Mouse (Mus musculus) telencephalon, adult 2 months (tissue): Measurements from ENCODE around the gene Armc7.
"Not testable (repeated sequence)": the region's sequence is repeated elsewhere in the genome, so short reads cannot be mapped to it uniquely, and the experiment has no call there.

Experiments
- DNase-seq: peaks from one replicate; pipeline ENCODE4 v3.0.0-alpha.2; 2011; ENCODE audit warnings: low read depth, low spot score

Armc7 gene

GRCm38 (mm10) chr11:115490441-115491355 is 15.2 kb downstream of the Armc7 start:
- no peak for DNase-seq

GRCm38 (mm10) chr11:115491356-115492083 is 16.1 kb downstream of the Armc7 start, which contains the start of gene Nt5c:
TSS of gene Nt5c (minus strand) at chr11:115491862.
- DNase-seq, result peak; percentile 84

DNA sequence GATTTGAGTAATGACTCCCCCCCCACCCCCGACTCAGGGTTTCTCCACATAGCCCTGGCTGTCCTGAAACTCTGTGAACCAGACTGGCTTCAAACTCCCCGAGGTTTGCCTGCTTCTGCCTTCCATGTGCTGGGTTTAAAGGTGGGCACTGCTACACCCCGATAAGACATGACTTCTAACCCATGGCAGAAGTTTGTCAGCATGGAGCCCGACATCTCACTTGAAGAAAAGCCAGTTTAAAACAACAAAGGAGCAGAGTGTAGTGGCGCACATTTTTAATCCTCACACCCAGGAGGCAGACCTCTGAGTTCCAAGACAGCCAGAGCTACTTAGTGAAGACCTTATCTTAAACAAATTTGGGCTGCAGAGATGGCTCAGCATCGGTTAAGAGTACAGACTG is 16.9 kb downstream of the Armc7 start:
- no peak for DNase-seq

DNA sequence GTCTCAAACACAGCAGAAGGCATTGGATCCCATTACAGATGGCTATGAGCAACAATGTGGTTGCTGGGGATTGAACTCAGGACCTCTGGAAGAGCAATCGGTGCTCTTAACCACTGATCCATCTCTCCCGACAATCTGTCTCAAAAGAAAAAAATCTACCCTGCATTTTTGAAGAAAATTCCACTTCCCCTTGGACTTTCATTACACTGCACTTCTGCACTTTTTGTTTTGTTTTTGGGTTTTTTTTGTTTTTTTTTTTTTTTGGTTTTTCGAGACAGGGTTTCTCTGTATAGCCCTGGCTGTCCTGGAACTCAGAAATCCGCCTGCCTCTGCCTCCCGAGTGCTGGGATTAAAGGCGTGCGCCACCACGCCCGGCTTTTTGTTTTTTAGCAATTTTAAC is 21.1 kb downstream of the Armc7 start:
- DNase-seq, result not testable (repeated sequence)

- no peak for DNase-seq
Measured at GRCm38 (mm10) chr11:115502636-115503035, 27.2 kb downstream of the Armc7 start.

DNA sequence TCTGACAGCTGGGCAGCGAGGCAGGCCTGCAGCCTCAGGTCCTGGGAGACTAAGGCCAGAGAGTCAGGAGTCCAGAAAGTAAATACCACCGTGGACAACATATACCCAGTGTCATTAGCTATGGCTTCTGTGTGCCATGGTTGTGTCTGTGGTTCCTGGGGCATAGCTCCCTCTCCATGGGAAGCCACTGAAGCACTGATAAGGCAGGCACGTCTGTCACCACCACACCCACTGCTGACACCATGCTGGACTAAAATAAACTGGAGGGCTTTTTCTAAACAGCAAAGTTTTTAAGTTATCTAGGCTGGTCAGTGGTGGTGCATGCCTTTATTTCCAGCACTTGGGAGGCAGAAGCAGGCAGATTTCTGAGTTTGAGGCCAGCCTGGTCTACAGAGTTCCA is 31.1 kb downstream of the Armc7 start:
- no peak for DNase-seq

DNA sequence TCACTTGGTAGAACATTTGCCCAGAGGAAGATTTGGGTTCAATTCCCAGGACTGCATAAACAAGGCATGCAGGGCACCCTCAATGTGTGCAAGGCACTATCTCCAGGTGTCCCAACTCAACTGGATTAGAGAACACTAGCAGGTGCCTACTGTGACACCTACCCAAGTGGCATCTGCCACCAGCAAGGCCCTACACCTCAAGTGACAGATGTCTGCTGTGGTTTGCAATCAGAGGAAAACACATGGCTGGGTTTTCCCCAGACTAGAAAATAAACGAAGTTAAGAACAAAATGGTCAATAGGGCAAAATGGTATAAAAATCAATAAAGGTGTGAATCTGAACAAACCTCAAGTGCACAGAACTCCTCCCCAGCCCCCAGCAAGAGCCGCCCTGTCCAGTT is 32.6 kb downstream of the Armc7 start:
- no peak for DNase-seq

DNA sequence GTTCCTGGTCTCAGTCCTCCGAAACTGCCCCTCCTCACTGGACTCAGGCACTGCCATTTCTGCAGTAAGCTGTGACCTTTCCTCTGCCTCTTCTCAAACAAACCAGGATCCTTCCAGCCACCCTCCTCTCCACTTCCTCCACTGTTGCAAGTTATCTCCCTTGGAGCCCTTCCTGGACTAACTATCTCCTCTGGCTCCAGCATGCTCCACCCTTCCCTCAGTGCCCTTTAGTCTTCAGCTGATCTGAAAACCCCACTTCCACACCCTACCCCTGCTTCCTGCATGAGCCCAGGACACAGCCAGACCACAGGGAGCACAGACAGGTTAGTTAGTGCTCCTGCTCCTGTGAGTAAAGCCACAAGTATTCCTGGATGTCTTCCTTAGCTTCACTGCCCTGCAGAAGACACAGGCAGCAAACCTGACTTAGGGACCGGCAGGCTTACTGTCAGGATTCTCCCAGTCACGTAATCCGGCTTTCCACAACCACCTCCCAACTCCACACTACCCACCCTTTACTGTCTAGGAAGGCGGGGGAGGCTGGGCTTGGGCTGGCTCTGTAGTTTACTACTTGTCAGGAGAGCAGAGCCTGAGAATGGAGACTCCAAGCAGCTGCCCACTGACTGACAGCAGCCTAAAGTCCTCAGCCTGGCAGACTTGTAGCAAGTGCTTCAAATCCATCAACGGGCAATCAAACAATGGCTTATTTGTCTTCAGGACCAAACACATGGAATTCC is 34.5 kb downstream of the Armc7 start:
- DNase-seq, result no peak

DNA sequence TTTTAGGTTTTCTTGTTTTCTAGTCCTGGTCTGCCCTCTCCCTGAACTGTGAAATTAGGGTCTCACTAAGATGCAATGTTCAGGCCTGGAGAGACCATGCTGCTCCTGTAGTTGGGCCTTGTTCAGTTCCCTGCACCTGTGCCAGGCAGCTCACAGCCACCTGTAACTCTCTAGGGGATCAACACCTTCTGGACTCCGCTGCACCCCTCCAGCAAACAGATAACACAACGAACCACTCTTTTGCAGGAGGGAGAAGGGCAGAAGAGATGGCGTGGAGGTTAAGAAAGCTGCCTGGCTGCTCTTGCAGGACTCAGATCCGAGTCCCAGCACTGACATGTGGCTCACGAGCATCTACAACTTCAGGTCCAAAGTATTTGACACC is 35.0 kb downstream of the Armc7 start:
- DNase-seq, result no peak

DNA sequence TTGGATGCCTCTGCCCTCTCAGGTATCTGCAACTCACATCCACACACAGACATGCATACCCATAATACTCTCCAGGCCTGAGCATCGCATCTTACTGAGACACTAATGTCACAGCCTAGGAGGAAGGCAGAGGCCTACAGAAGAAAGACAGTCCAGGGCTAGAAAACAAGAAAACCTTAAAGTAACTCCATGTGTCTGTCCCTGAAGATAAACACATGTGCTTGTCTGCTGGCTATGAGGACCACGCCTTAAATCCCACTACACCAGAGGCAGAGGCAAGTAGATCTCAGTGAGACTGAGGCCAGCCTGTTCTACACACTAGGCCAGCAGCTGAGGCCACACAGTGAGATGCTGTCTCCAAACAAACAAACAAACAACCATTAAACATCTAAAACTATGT is 35.7 kb downstream of the Armc7 start:
- DNase-seq, result no peak

GRCm38 (mm10) chr11:115512004-115512403 is 36.5 kb downstream of the Armc7 start:
- DNase-seq, result no peak

DNA sequence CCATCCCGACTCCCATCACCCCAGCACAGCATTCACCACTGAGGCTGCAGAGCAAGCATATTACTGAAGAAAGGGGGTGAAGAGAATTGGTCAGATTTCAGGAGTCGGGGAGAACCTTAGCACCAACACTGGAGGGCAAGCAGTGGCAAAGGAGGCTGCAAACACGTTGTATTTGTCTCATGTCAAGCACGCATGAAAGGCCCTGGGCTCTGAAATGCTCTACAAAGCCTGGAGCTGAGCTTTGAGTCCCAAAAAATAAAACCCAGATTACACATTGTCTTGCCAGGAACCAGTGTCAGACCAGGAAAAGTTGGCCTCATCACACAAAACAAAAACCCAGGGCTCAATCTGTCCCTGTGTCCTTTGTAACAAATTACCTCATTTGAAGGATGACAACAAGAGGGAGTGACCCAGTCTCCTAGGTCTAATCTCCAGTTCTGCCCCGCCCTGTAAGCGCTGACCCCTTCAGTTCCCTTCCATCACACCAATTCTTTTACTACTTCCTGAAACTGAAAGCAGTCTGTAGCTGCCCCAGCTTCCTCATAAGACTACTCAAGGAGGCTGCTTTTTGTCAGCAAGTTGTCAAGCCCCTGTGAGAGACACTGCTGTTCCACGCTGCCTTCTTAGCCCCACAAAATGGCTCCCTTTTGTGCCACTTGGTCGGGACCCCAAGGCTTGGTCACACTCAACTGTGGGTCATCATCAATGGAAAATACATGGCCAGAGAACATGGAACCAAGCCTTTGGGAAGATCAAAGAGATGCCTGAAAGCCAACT is 37.1 kb downstream of the Armc7 start:
- DNase-seq, result no peak

DNA sequence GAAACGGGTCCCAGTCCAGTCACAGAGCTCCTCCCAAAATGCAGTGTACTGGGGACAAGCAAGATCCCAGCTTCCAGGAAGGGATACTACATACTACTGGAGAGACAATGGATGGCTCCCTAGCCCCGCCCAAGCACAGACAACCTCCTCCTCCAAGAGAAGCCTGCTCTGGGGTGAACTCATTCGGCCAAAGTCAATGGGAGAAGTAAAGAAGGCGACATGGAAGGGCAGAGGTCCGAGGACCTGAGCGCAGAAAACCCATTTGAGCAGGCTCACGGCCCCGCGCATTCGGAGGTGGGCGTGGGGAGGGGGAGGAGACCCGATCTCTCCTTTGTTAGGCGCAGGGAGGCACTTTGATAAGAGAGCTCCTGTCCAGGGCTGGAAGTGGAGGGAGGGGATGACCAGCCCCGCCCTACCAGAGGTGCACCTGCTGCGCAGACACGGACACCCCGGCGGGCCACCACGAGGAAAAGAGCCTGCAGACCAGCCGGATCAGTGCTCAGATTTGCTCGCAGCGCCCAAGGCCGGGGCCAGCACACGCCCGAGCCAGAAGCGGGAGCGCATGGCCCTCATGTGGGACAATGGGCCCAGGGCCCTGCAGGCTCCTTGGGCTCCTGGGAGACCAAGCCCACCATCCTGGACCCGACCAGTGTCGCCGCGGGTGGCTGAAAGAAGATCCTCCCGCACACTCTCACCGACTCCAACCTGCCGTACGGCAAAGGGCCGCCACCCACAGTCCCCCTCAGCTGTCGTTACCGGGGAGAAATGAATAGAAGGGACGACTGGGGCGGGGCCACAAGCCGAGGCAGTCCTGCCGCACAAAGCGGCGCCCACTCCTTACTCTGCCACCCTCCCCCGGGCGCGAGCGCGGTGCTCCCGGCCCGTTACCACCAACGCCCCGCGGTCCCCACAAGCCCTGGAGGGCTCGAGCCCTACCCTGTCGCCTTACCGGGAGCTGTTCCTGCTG is 38.1 kb downstream of the Armc7 start:
- no peak for DNase-seq

DNA sequence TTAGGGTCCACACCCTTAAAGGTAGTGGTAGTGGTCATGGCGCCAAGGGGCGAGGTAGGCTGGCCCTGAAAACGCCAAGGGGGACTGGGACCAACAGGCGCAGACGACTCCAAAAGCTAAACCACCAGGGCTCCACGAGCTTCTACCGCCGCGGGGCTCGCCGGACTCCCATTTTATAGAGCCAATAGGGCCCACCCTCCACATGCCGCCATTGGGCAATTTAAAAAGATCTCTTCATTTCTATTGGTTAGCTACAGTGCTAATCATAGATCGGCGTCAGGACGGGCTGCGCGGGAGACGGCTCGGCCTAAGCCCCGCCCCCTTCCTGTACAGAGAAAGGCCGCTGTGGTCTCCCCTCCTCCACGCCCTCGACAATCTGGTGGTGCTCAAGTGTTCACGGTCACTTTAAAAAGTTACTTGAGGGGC is 38.8 kb downstream of the Armc7 start, which contains the start of gene Jpt1:
TSS of gene Jpt1 (minus strand) at position 150 of the 426 bp plus-strand sequence.
- peak; percentile 92 for DNase-seq

DNA sequence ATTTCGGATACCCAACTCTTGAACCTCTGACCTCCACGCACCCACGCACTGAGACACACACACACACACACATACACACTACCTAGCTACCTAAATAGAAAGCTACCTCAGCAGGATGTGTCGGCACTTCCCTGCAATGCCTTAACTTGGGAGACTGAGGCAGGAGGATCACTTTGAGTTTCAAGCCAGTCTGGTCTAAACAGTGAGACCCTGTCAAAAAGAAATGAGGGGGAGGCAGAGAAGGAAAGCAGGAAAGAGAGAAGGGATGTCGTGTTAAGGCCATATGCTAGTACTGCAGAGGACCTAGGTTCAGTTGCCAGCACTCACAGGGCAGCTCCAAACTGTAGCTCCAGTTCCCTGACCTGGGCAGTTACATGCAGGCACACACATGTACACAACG is 39.6 kb downstream of the Armc7 start:
- no peak for DNase-seq

DNA sequence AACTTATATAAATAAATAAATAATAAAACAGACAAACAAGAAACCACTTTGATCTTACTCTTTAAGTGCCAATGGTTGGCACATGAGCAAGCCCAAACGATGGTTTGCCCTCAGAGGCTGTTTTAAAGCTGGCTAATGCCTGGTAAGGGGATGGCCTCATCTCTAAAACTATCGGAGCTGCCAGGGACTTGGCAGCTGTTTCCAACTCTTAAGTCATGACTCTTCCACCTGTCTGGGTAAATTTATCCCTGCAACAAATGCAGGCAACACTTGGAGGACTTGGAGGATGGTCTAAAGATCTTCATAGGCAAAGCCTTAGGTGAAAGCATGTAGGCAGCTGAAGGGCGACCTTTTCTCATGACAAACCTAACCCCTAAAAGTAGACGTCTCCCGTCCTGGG is 41.5 kb downstream of the Armc7 start:
- no peak for DNase-seq

- peak; percentile 62 for DNase-seq
Measured at GRCm38 (mm10) chr11:115518693-115519092, 43.2 kb downstream of the Armc7 start.

DNA sequence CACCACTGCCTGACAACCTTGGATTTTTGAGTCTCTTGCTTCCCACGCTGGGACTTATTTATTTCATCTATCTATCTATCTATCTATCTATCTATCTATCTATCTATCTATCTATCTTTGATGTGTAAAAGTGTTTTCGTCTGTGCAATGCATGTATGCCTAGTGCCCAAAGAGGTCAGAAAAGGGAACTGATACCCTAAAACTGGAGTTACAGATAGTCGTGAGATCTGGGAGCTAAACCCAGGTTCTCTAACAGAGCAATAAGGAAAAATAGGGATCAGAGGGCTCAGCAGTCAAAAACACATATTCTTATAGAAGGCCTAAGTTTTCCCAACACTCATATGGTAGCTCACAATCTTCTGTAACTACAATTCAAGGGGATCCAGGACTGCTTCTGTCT is 44.1 kb downstream of the Armc7 start:
- DNase-seq, result no peak

DNA sequence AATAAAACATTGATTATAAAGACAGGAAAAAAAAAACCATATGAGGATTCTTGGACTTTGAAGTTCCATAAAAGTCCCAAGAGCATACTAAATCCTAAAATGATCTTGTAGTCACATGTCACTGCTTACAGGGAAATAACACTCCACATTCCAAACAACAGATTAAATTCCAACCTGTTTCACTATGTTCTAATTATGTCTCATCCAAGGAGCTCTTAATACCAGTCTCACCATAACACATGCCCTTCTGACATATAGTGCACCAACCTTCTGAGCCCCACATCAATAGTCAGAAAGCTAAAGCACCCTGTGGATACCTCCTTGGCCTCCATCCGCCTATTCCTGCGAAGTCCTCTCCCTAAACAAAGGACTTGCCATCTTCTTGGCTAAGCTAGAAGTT is 44.8 kb downstream of the Armc7 start:
- no peak for DNase-seq

- DNase-seq, result no peak
Measured at GRCm38 (mm10) chr11:115521080-115521479, 45.6 kb downstream of the Armc7 start.
